Mouse (Mus musculus) intestine, postnatal 0 days (tissue): ENCODE data around the gene Scfd2. TPM values are rescaled to one million over a fixed set of nuclear protein-coding genes. Genes with fewer than 3 reads are reported as not detected.

Experiments used
- ATAC-seq: fragments of 200-750 bp; cut with Nextera tagmentation; 2 replicates; pipeline ENCODE4 v1.8.0; 2017; ENCODE audit warnings: mild to moderate bottlenecking, moderate TSS enrichment, moderate library complexity
- H3K27ac ChIP-seq: fragments of 300-500 bp; sonication (generic); 2 replicates; pipeline ENCODE4 v1.5.1; 2014; ENCODE audit warnings: mild to moderate bottlenecking, low read depth, low read length, moderate library complexity
- H3K27me3 ChIP-seq: fragments of 300-500 bp; sonication (generic); replicated peaks from 2 replicates; pipeline ENCODE4 v1.6.1; 2014; ENCODE audit warnings: low read length, mixed read lengths; ENCODE audit not compliant: control insufficient read depth, insufficient read depth
- H3K36me3 ChIP-seq: fragments of 300-500 bp; sonication (generic); 2 replicates; pipeline ENCODE4 v1.6.1; 2014; ENCODE audit warnings: mild to moderate bottlenecking, moderate library complexity; ENCODE audit not compliant: control insufficient read depth, insufficient read depth
- H3K4me1 ChIP-seq: fragments of 300-500 bp; sonication (generic); replicated peaks from 2 replicates; pipeline ENCODE4 v1.6.1; 2014; ENCODE audit warnings: antibody characterized with exemption, low read length, mixed read lengths; ENCODE audit not compliant: control insufficient read depth, insufficient read depth
- H3K4me2 ChIP-seq: fragments of 300-500 bp; sonication (generic); replicated peaks from 2 replicates; pipeline ENCODE4 v1.6.1; 2014; ENCODE audit warnings: low read depth, mild to moderate bottlenecking, moderate library complexity
- H3K4me3 ChIP-seq: fragments of 300-500 bp; sonication (generic); 2 replicates; pipeline ENCODE4 v1.5.1; 2014; ENCODE audit warnings: low read depth, low read length
- H3K9ac ChIP-seq: fragments of 300-500 bp; sonication (generic); 2 replicates; pipeline ENCODE4 v1.6.1; 2014; ENCODE audit warnings: mild to moderate bottlenecking, low read depth, low read length
- H3K9me3 ChIP-seq: fragments of 300-500 bp; sonication (generic); 2 replicates; pipeline ENCODE4 v1.6.1; 2016; ENCODE audit warnings: mixed run types; ENCODE audit not compliant: control insufficient read depth
- CTCF ChIP-seq: sonication (generic); IDR thresholded peaks from 2 replicates; pipeline ENCODE4 v1.5.1; 2016; ENCODE audit warnings: low read depth, mild to moderate bottlenecking, control low read depth, antibody characterized with exemption, moderate library complexity
- WGBS: fragments of 180-500 bp; shearing (Covaris S2); extraction: QIAGEN DNeasy Blood & Tissue Kit; methylation state at CpG from one replicate; pipeline ENCODE4 v1.1.7; 2014; 5-methylcytosine and 5-hydroxymethylcytosine counted together
- polyA plus RNA-seq: library from polyadenylated mRNA; unstranded; fragments of >200 nt; fragmentation: Nextera tagmentation; extraction: Ambion mirVana; gene quantifications from 2 replicates; pipeline ENCODE4 v1.2.1, GENCODE M21; 2015

Scfd2 gene
- polyA plus RNA-seq, 1 experiment from 2014 or later: 16.8 TPM

- peak; percentile 99 for TF ChIP-seq CTCF
- no peaks in the 10 kb centered on the region for H3K36me3 ChIP-seq
- WGBS: 0% methylated on average over 3 of the region's 3 CpGs
- no peaks in the 10 kb centered on the region for H3K9me3 ChIP-seq
- H3K27me3 ChIP-seq: no peaks in the 10 kb centered on the region
- H3K4me1 ChIP-seq: no peaks in the 10 kb centered on the region
- no peak overlapping the region for H3K4me3 ChIP-seq
- no peak overlapping the region for H3K4me2 ChIP-seq
- no peak for ATAC-seq
- H3K27ac ChIP-seq: no peak overlapping the region
- no peak overlapping the region for H3K9ac ChIP-seq
Measured at GRCm38 (mm10) chr5:74277712-74278111, 253.8 kb downstream of the Scfd2 start.

GRCm38 (mm10) chr5:74277216-74277615 lies 254.3 kb downstream of the Scfd2 start:
- no peak for ATAC-seq
- no peak overlapping the region for H3K4me2 ChIP-seq
- no peak overlapping the region for H3K9ac ChIP-seq
- H3K4me1 ChIP-seq: no peaks in the 10 kb centered on the region
- no peaks in the 10 kb centered on the region for H3K27me3 ChIP-seq
- no peaks in the 10 kb centered on the region for H3K36me3 ChIP-seq
- no peak overlapping the region for H3K4me3 ChIP-seq
- no peak overlapping the region for H3K27ac ChIP-seq
- WGBS: 78% methylated on average over 5 of the region's 5 CpGs
- no peak for TF ChIP-seq CTCF
- H3K9me3 ChIP-seq: no peaks in the 10 kb centered on the region

DNA sequence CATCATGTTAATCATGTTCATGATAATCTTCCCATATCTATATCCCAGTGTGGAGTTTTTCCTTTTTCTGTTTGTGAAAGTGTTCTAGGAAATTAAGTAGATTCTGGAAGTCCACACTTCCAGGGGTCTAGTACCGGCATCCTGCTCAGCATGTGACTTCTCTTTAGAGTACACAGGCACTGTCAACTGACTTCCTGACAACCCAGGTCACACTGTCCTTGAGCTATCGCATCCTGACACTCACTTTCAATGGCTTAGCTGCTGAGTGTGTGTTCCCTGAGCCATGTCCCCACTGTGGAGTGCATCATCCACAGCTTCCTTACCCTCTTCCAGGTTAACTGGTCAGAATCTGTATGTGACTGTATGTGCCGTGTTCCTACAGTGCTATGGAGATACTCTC lies 258.2 kb downstream of the Scfd2 start:
- WGBS: 86% methylated on average over 3 of the region's 3 CpGs

GRCm38 (mm10) chr5:74267736-74268369 lies 263.7 kb downstream of the Scfd2 start:
- no peak for TF ChIP-seq CTCF
- Histone ChIP-seq H3K27ac (no peak overlapping the region), H3K4me2 (no peak overlapping the region), H3K4me3 (no peak overlapping the region), H3K4me1 (no peaks in the 10 kb centered on the region), H3K9ac (no peak overlapping the region), H3K27me3 (no peaks in the 10 kb centered on the region), H3K9me3 (no peaks in the 10 kb centered on the region), H3K36me3 (no peaks in the 10 kb centered on the region)
- WGBS: 81% methylated on average over 5 of the region's 5 CpGs
- no peak for ATAC-seq

More for the DNA sequence above, 258.2 kb downstream of the Scfd2 start:
- no peaks in the 10 kb centered on the region for H3K27me3 ChIP-seq
- H3K9ac ChIP-seq: no peak overlapping the region
- ATAC-seq: no peak
- TF ChIP-seq CTCF: no peak
- H3K27ac ChIP-seq: no peak overlapping the region
- H3K4me1 ChIP-seq: no peaks in the 10 kb centered on the region
- no peaks in the 10 kb centered on the region for H3K9me3 ChIP-seq
- H3K4me3 ChIP-seq: no peak overlapping the region
- no peaks in the 10 kb centered on the region for H3K36me3 ChIP-seq
- H3K4me2 ChIP-seq: no peak overlapping the region

- Histone ChIP-seq H3K4me2 (no peak overlapping the region), H3K4me1 (no peaks in the 10 kb centered on the region), H3K9me3 (no peaks in the 10 kb centered on the region), H3K36me3 (no peaks in the 10 kb centered on the region), H3K4me3 (no peak overlapping the region), H3K9ac (no peak overlapping the region), H3K27ac (no peak overlapping the region), H3K27me3 (no peaks in the 10 kb centered on the region)
- TF ChIP-seq CTCF: no peak
- no peak for ATAC-seq
- WGBS: 63% methylated on average over 1 of the region's 1 CpGs
Measured at GRCm38 (mm10) chr5:74267196-74267595, 264.4 kb downstream of the Scfd2 start.

DNA sequence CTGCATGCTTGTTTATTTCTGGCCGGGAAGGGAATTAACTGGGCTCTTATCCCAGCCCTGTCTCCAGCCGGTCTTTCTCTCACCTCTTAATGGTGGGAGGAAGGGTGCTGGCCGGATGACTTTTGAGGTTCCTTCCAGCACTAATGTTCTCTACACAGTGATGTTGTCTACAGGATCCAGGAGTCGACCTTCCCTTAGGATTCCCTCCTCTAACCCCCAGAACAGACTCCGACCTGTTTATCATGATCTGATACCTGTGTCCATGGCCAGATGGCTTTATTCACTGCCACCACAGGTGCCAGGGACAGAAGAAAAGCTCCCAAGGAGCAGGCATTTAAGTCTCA lies 265.1 kb downstream of the Scfd2 start:
- Histone ChIP-seq H3K27ac (no peak overlapping the region), H3K4me2 (no peak overlapping the region), H3K9me3 (no peaks in the 10 kb centered on the region), H3K36me3 (no peaks in the 10 kb centered on the region), H3K27me3 (no peaks in the 10 kb centered on the region), H3K4me1 (no peaks in the 10 kb centered on the region), H3K9ac (no peak overlapping the region), H3K4me3 (no peak overlapping the region)
- 59% methylated on average over 5 of the region's 5 CpGs for WGBS
- no peak for ATAC-seq
- no peak for TF ChIP-seq CTCF
